Mouse (Mus musculus) layer of hippocampus, adult 8-10 months (tissue): Measurements from ENCODE around the gene Gm49359. TPM values are rescaled to one million over a fixed set of nuclear protein-coding genes. Genes with fewer than 3 reads are reported as not detected.
"Not testable (repeated sequence)": the region's sequence is repeated elsewhere in the genome, so short reads cannot be mapped to it uniquely, and the experiment has no call there.

Experiments used
- DNase-seq, 2 experiments: peaks; one replicate each; pipeline ENCODE4 v3.0.0; 2022; ENCODE audit warnings: low spot score in 2 of 2
- microRNA-seq, 2 experiments: library from miRNA; unstranded; fragments of <30 nt; microRNA quantifications; one replicate each; pipeline ENCODE4 v1.2.0; 2022
- total RNA-seq, 4 experiments: library from RNA; stranded (reverse); gene quantifications; 2 replicates each; pipeline ENCODE4 v1.2.4; 2022

The Gm49359 gene
- total RNA-seq: 10 to 100 TPM; 11.2 to 15.7 (median 15.4) TPM

- DNase-seq: peak; percentile 90
These were observed at the start of gene Gm49359 for GRCm38 (mm10) chr13:62466424-62467334. TSS of gene Gm49359 (minus strand) at chr13:62466832.

GRCm38 (mm10) chr13:62510641-62511420 lies 44.2 kb upstream of the Gm49359 start:
- DNase-seq: not testable (repeated sequence)

GRCm38 (mm10) chr13:62472661-62473060 lies 6.0 kb upstream of the Gm49359 start:
- DNase-seq: not testable (repeated sequence)

GRCm38 (mm10) chr13:62469947-62470346 lies 3.3 kb upstream of the Gm49359 start:
- not testable (repeated sequence) for DNase-seq

Small RNAs within 50 kb of the gene (microRNA-seq; reads per million reads assigned to microRNA genes)
- gene Gm22256: 0 to 0.76 reads per million in 2 experiments

Other genes starting within 250 kb of the Gm49359 start
- gene Gm3604, start 83.7 kb downstream of the Gm49359 start, total RNA-seq: 1 to 10 TPM in 2 of 4 experiments, under 1 TPM in 2; 0.83 to 1.7 (median 1.0) TPM
- gene Zfp935, start 91.7 kb upstream of the Gm49359 start, total RNA-seq: under 1 TPM in 1 of 4 experiments, not detected in 3; 0.61 TPM
- 1 to 10 TPM; 6.3 to 9.6 (median 8.2) TPM for gene Zfp934, start 104.4 kb upstream of the Gm49359 start, total RNA-seq
- 1 to 10 TPM; 4.5 to 5.8 (median 5.1) TPM for gene 6720489N17Rik, start 157.3 kb upstream of the Gm49359 start, total RNA-seq